Mouse (Mus musculus) B cell, adult 2 months (primary cell): ENCODE data around the gene Rps6kl1.
A peak's percentile ranks its signal among the peaks of the same experiment; 100 is the strongest.

Source experiments
- DNase-seq, 2 experiments: peaks; one replicate each; pipeline ENCODE4 v3.0.0; 2022

The Rps6kl1 gene

GRCm38 (mm10) chr12:85151002-85151774 lies at the start of gene Rps6kl1:
Gene Rps6kl1 (minus strand): TSS chr12:85151264.
- peak; percentile 54 to 57 for DNase-seq

GRCm38 (mm10) chr12:85199954-85200353 lies 48.9 kb upstream of the Rps6kl1 start:
- no peak for DNase-seq

- DNase-seq, result no peak
These were observed 46.9 kb upstream of the Rps6kl1 start for GRCm38 (mm10) chr12:85197936-85198335.

GRCm38 (mm10) chr12:85197371-85197770 lies 46.3 kb upstream of the Rps6kl1 start:
- DNase-seq, result no peak

- DNase-seq, result no peak
These were observed 45.1 kb upstream of the Rps6kl1 start for GRCm38 (mm10) chr12:85196191-85196590.

GRCm38 (mm10) chr12:85195086-85195485 lies 44.0 kb upstream of the Rps6kl1 start:
- no peak for DNase-seq

- no peak for DNase-seq
These were observed 43.6 kb upstream of the Rps6kl1 start for GRCm38 (mm10) chr12:85194623-85195018.

GRCm38 (mm10) chr12:85193923-85194622 lies 43.0 kb upstream of the Rps6kl1 start:
- no peak for DNase-seq

GRCm38 (mm10) chr12:85193146-85193545 lies 42.1 kb upstream of the Rps6kl1 start:
- no peak for DNase-seq

- DNase-seq, result peak; percentile 50 to 54
These were observed 41.5 kb upstream of the Rps6kl1 start for GRCm38 (mm10) chr12:85192461-85193108.

GRCm38 (mm10) chr12:85190290-85190689 lies 39.2 kb upstream of the Rps6kl1 start:
- DNase-seq, result no peak

- DNase-seq, result no peak
These were observed 35.3 kb upstream of the Rps6kl1 start for GRCm38 (mm10) chr12:85186361-85186760.

- DNase-seq, result no peak
These were observed 34.7 kb upstream of the Rps6kl1 start for GRCm38 (mm10) chr12:85185810-85186209.

GRCm38 (mm10) chr12:85184118-85184517 lies 33.1 kb upstream of the Rps6kl1 start:
- DNase-seq, result no peak

- no peak for DNase-seq
These were observed 31.8 kb upstream of the Rps6kl1 start for GRCm38 (mm10) chr12:85182898-85183297.

GRCm38 (mm10) chr12:85182345-85182643 lies 31.2 kb upstream of the Rps6kl1 start:
- no peak for DNase-seq

GRCm38 (mm10) chr12:85181475-85182344 lies 30.6 kb upstream of the Rps6kl1 start:
- DNase-seq, result no peak

- no peak for DNase-seq
These were observed 27.2 kb upstream of the Rps6kl1 start for GRCm38 (mm10) chr12:85178294-85178693.

GRCm38 (mm10) chr12:85177740-85178239 lies 26.7 kb upstream of the Rps6kl1 start, which contains the start of gene Pgf:
Gene Pgf (minus strand): TSS chr12:85177790.
- peak in 1 of 2 experiments; percentile 17 for DNase-seq

- peak; percentile 48 to 51 for DNase-seq
These were observed 25.9 kb upstream of the Rps6kl1 start for GRCm38 (mm10) chr12:85176846-85177523.

- DNase-seq, result no peak
These were observed 25.1 kb upstream of the Rps6kl1 start for GRCm38 (mm10) chr12:85175926-85176845.
